Mouse (Mus musculus): ENCODE measurements around the gene Pomgnt2.

DNA sequence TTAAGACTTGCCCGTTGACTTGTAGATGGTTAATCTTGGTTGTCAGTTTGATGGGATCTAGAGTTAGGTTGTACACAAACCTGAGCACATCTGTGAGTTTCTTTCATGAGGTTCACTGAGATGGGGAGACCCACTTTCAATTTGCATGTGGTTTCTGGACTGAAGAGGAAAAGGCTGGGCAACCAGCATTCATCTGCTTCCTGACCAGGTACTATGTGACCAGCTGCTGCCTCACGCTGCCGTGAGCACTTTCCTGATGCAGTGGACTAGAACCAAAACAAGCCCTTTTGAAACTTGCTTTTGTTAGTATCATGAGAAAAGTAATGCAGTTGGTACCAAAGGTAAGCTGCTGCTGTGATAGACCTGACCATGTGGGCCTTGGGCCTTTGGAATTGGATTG lies 53.9 kb downstream of the Pomgnt2 start:
- TF ChIP-seq CTCF (IDR thresholded peaks at IDR 0.05; ENCODE audit: borderline replicate concordance, insufficient read depth, low read length) (no peak), POLR2A (IDR thresholded peaks at IDR 0.05; ENCODE audit: low read depth, low read length) (no peak)
